Mouse (Mus musculus): ENCODE results near the gene Lsm6.

Gene Lsm6

GRCm38 (mm10) chr8:78765556-78765955 is 55.4 kb downstream of the Lsm6 start:
- no peaks in the 10 kb centered on the region for H3K36me3 ChIP-seq (ENCODE audit: control insufficient read depth, insufficient read depth, low read length, poor library complexity, severe bottlenecking)
- DNase-seq (ENCODE audit: low read depth, low spot score): no peak
- H3K27me3 ChIP-seq (ENCODE audit: control insufficient read depth, insufficient read depth, low read length, poor library complexity, severe bottlenecking): no peaks in the 10 kb centered on the region

DNA sequence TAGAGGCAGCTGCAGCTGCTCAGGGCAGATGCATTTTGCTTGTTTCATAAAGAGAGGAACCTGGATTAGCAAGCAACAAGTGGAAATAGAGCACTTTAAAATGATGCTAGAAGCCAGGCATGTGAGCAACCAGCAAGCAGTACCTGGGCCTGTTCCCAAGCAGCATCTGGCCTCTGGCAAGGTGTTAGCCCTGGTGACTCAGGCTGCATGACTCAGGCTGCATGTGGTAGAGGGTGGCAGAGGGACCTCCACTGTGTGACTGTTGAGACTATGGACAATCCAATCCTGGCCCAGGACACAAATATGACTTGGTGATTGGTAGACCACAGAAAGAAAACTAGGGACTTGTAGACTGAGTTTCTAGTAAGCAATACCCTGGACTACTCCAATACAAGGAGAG is 56.0 kb downstream of the Lsm6 start:
- Histone ChIP-seq H3K27me3 (ENCODE audit: control insufficient read depth, insufficient read depth, low read length, poor library complexity, severe bottlenecking) (no peaks in the 10 kb centered on the region), H3K36me3 (ENCODE audit: control insufficient read depth, insufficient read depth, low read length, poor library complexity, severe bottlenecking) (no peaks in the 10 kb centered on the region)
- DNase-seq (ENCODE audit: low read depth, low spot score): no peak

DNA sequence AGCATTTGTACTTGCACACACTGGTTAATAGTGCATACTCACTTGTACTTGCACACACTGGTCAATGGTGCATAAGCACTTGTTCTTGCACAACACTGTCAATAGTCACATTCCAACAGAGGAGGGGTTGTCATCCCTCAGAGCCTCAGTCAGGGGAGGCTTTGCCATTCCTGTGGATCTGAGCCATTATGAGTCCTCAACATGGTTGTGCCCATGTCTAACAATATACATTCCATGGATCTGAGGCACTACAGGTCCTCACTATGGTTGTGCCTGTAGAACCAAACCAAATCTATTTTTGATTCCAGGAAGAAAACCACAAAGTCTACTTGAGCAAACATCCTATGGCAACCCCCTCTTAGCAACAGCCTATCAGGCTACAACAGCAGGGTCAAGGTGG is 61.8 kb downstream of the Lsm6 start:
- Histone ChIP-seq H3K36me3 (ENCODE audit: control insufficient read depth, insufficient read depth, low read length, poor library complexity, severe bottlenecking) (no peaks in the 10 kb centered on the region), H3K27me3 (ENCODE audit: control insufficient read depth, insufficient read depth, low read length, poor library complexity, severe bottlenecking) (no peaks in the 10 kb centered on the region)
- DNase-seq (ENCODE audit: low read depth, low spot score): no peak

DNA sequence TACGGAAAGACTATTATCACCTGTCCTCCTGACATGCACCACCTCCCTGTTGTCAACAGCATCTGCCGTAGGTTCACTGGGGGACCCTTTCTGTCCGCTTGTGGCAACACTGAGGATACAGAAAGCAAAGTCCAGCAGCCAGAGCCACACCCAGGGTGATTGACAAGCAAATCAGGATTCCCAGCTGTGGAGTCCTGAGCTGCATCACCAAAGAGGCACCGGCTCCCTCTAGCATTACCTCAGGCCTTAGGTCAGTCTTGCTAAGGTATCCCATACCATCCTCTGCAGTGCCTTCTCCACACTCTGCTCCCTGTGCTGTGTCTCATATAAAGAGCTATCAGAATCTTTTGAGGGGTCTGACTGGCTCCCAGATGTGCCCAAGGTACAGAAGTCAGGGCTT is 66.0 kb downstream of the Lsm6 start:
- no peak for DNase-seq (ENCODE audit: low read depth, low spot score)
- no peaks in the 10 kb centered on the region for H3K27me3 ChIP-seq (ENCODE audit: control insufficient read depth, insufficient read depth, low read length, poor library complexity, severe bottlenecking)
- H3K36me3 ChIP-seq (ENCODE audit: control insufficient read depth, insufficient read depth, low read length, poor library complexity, severe bottlenecking): no peaks in the 10 kb centered on the region

All from splenic B cell, adult 2 months (primary cell).